Mouse (Mus musculus): ENCODE measurements around the gene Elp6. TPM values are rescaled to one million over a fixed set of nuclear protein-coding genes. Genes with fewer than 3 reads are reported as not detected.

Gene Elp6
- polyA plus RNA-seq (2012; rRNA removed) = 9.2 and 11.2 TPM in 2 replicates

- WGBS = under 1% methylated on average over 46 of the region's 46 CpGs
- DNase-seq (ENCODE audit: low read depth, low spot score) = peak; percentile 84
Measured at GRCm38 (mm10) chr9:110304969-110305651, at the start of gene Elp6. Elp6 (plus strand) TSS chr9:110305173.

GRCm38 (mm10) chr9:110255407-110256019, 49.5 kb upstream of the Elp6 start:
- 49% methylated on average over 15 of the region's 15 CpGs for WGBS
- DNase-seq (ENCODE audit: low read depth, low spot score) = no peak

GRCm38 (mm10) chr9:110258646-110259045, 46.3 kb upstream of the Elp6 start:
- 75% methylated on average over 6 of the region's 6 CpGs for WGBS

GRCm38 (mm10) chr9:110259118-110259517, 45.9 kb upstream of the Elp6 start:
- DNase-seq (ENCODE audit: low read depth, low spot score) = no peak
- whole genome bisulfite sequencing = 81% methylated on average over 3 of the region's 3 CpGs

More at GRCm38 (mm10) chr9:110258646-110259045, 46.3 kb upstream of the Elp6 start:
- no peak for DNase-seq (ENCODE audit: low read depth, low spot score)

- 59% methylated on average over 8 of the region's 8 CpGs for WGBS
- no peak for DNase-seq (ENCODE audit: low read depth, low spot score)
Measured at GRCm38 (mm10) chr9:110263181-110263580, 41.8 kb upstream of the Elp6 start.

GRCm38 (mm10) chr9:110264991-110265390, 40.0 kb upstream of the Elp6 start:
- DNase-seq (ENCODE audit: low read depth, low spot score) = no peak
- 91% methylated on average over 9 of the region's 9 CpGs for WGBS

GRCm38 (mm10) chr9:110268416-110268815, 36.6 kb upstream of the Elp6 start:
- 92% methylated on average over 10 of the region's 10 CpGs for WGBS
- no peak for DNase-seq (ENCODE audit: low read depth, low spot score)

GRCm38 (mm10) chr9:110272330-110272729, 32.6 kb upstream of the Elp6 start:
- DNase-seq (ENCODE audit: low read depth, low spot score) = no peak
- 89% methylated on average over 3 of the region's 3 CpGs for WGBS

- 63% methylated on average over 4 of the region's 4 CpGs for WGBS
- no peak for DNase-seq (ENCODE audit: low read depth, low spot score)
Measured at GRCm38 (mm10) chr9:110273507-110273906, 31.5 kb upstream of the Elp6 start.

- 69% methylated on average over 5 of the region's 5 CpGs for WGBS
- DNase-seq (ENCODE audit: low read depth, low spot score) = no peak
Measured at GRCm38 (mm10) chr9:110275882-110276281, 29.1 kb upstream of the Elp6 start.

- 66% methylated on average over 8 of the region's 8 CpGs for WGBS
- no peak for DNase-seq (ENCODE audit: low read depth, low spot score)
Measured at GRCm38 (mm10) chr9:110277431-110277881, 27.5 kb upstream of the Elp6 start.

- DNase-seq (ENCODE audit: low read depth, low spot score) = no peak
- WGBS = 93% methylated on average over 10 of the region's 10 CpGs
Measured at GRCm38 (mm10) chr9:110284075-110284697, 20.8 kb upstream of the Elp6 start.

GRCm38 (mm10) chr9:110287321-110287924, 17.6 kb upstream of the Elp6 start:
- 79% methylated on average over 7 of the region's 7 CpGs for WGBS

GRCm38 (mm10) chr9:110293254-110293718, 11.7 kb upstream of the Elp6 start:
- WGBS = 67% methylated on average over 12 of the region's 12 CpGs
- no peak for DNase-seq (ENCODE audit: low read depth, low spot score)

More at GRCm38 (mm10) chr9:110287321-110287924, 17.6 kb upstream of the Elp6 start:
- DNase-seq (ENCODE audit: low read depth, low spot score) = no peak

- WGBS = 84% methylated on average over 13 of the region's 13 CpGs
Measured at GRCm38 (mm10) chr9:110293873-110294415, 11.0 kb upstream of the Elp6 start.

GRCm38 (mm10) chr9:110294786-110295185, 10.2 kb upstream of the Elp6 start:
- no peak for DNase-seq (ENCODE audit: low read depth, low spot score)
- 19% methylated on average over 3 of the region's 3 CpGs for WGBS

More at GRCm38 (mm10) chr9:110293873-110294415, 11.0 kb upstream of the Elp6 start:
- no peak for DNase-seq (ENCODE audit: low read depth, low spot score)

- 3% methylated on average over 5 of the region's 5 CpGs for WGBS
- peak; percentile 59 for DNase-seq (ENCODE audit: low read depth, low spot score)
Measured at GRCm38 (mm10) chr9:110296867-110297627, 7.9 kb upstream of the Elp6 start.

GRCm38 (mm10) chr9:110304516-110304915, 457 bp upstream of the Elp6 start:
- no peak for DNase-seq (ENCODE audit: low read depth, low spot score)
- WGBS = 3% methylated on average over 4 of the region's 4 CpGs

GRCm38 (mm10) chr9:110306371-110306770, 1.4 kb downstream of the Elp6 start:
- no peak for DNase-seq (ENCODE audit: low read depth, low spot score)
- WGBS = 94% methylated on average over 5 of the region's 5 CpGs

All from large intestine, adult 2 months (tissue).